Mouse (Mus musculus): ENCODE data around the gene Pou6f2. TPM values are rescaled to one million over a fixed set of nuclear protein-coding genes. Genes with fewer than 3 reads are reported as not detected.

Pou6f2 gene
- polyA plus RNA-seq, 2 experiments, result not detected

- DNase-seq (ENCODE audit: low read depth in 3 of 3, low spot score in 3 of 3) (no peak), ATAC-seq (ENCODE audit: insufficient read depth) (no peak)
- Histone ChIP-seq H3K27me3 (ENCODE audit: control insufficient read depth, insufficient read depth, low read length) (no peaks in the 10 kb centered on the region), H3K9ac (replicated peaks) (no peak overlapping the region), H3K36me3 (replicated peaks; ENCODE audit: control insufficient read depth, insufficient read depth, low read depth) (no peaks in the 10 kb centered on the region), H3K9me3 (ENCODE audit: control insufficient read depth, low read length) (no peaks in the 10 kb centered on the region), H3K4me2 (ENCODE audit: low read depth) (no peak overlapping the region), H3K4me1 (replicated peaks; ENCODE audit: control insufficient read depth in 2 of 2, insufficient read depth in 2 of 2, low read length in 1 of 2) (0 out of 4 replicates have a peak, but pooled peaks cover 0 to 2% of the 10 kb centered on the region in 2 experiments), H3K27ac (no peak overlapping the region), H3K4me3 (ENCODE audit: insufficient read depth in 1 of 2, low read depth in 2 of 2, low read length in 2 of 2) (no peak overlapping the region)
- 27% methylated on average over 3 of the region's 3 CpGs for WGBS (ENCODE audit: insufficient replicate concordance)
- TF ChIP-seq CTCF (IDR thresholded peaks at IDR 0.05; ENCODE audit: low read depth) (no peak), EP300 (IDR thresholded peaks at IDR 0.05; ENCODE audit: low read depth) (no peak)
Observed at GRCm38 (mm10) chr13:18173021-18173420, 224.5 kb downstream of the Pou6f2 start.

DNA sequence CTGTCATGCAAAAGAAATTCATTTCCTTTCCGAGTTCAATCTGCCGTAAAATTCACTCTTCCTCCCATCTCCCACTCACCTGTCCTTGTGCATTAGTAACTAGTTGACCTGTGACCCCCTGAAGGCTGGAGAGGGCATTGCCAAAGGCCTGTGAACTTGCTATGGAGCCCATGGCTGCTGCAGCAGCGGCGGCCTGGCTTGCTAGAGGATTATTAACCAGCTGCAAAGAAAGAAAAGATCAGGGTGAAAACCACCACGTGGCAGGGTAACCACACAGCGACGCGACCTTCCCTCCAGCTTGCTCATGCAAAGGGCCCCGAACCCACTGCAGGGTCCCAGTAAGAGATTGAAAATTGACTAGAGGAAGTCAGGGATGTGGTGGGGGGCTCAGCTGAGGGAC is 225.2 kb downstream of the Pou6f2 start:
- Histone ChIP-seq H3K4me2 (ENCODE audit: low read depth) (no peak overlapping the region), H3K27ac (no peak overlapping the region), H3K9me3 (ENCODE audit: control insufficient read depth, low read length) (no peaks in the 10 kb centered on the region), H3K36me3 (replicated peaks; ENCODE audit: control insufficient read depth, insufficient read depth, low read depth) (no peaks in the 10 kb centered on the region), H3K9ac (replicated peaks) (no peak overlapping the region), H3K4me3 (ENCODE audit: insufficient read depth in 1 of 2, low read depth in 2 of 2, low read length in 2 of 2) (no peak overlapping the region), H3K4me1 (replicated peaks; ENCODE audit: control insufficient read depth in 2 of 2, insufficient read depth in 2 of 2, low read length in 1 of 2) (0 out of 4 replicates have a peak, but pooled peaks cover 0 to 2% of the 10 kb centered on the region in 2 experiments), H3K27me3 (ENCODE audit: control insufficient read depth, insufficient read depth, low read length) (no peaks in the 10 kb centered on the region)
- no peak for ATAC-seq (ENCODE audit: insufficient read depth)
- no peak for DNase-seq (ENCODE audit: low read depth in 3 of 3, low spot score in 3 of 3)
- TF ChIP-seq EP300 (IDR thresholded peaks at IDR 0.05; ENCODE audit: low read depth), result no peak
- no peak for TF ChIP-seq CTCF (IDR thresholded peaks at IDR 0.05; ENCODE audit: low read depth)
- 34% methylated on average over 9 of the region's 9 CpGs for WGBS (ENCODE audit: insufficient replicate concordance)

DNA sequence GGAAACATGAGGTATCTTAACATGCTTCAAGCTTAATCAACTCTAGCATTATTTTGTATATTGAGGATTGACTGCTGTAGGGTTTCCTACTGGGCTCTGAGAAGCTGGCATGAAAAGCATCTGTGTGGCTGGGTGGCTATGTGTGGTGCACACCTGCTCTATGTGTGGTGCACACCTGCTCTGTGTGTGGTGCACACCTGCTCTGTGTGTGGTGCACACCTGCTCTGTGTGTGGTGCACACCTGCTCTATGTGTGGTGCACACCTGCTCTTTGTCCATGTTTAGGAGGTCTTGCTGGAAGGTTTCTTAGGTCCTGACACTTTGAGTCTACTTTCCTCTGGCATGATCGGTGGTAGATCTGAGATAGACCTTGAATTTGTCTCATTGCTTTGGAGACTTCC is 233.3 kb downstream of the Pou6f2 start:
- 69% methylated on average over 1 of the region's 1 CpGs for WGBS (ENCODE audit: insufficient replicate concordance)

DNA sequence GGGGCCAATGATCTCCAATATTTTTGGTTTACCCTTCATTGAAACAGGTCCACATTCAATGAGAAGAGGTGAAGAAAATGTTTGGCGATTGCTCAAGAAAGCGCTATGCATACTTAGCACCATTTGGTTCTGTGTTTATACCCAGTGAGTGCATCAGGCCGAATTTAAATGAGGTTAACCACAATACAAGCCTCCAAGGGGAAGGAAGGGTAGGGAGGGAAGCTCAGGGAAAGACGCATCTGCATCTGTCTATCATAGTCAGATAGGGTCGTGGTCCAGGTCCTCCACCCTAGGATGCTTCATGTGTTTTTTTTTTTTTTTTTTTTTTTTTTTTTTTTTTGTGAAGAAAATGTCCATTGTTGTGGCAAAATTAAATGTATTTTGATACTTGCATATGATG is 236.9 kb downstream of the Pou6f2 start:
- Histone ChIP-seq H3K4me3 (ENCODE audit: insufficient read depth in 1 of 2, low read depth in 2 of 2, low read length in 2 of 2) (no peak overlapping the region), H3K9me3 (ENCODE audit: control insufficient read depth, low read length) (no peaks in the 10 kb centered on the region), H3K27ac (no peak overlapping the region), H3K4me1 (replicated peaks; ENCODE audit: control insufficient read depth in 2 of 2, insufficient read depth in 2 of 2, low read length in 1 of 2) (no peaks in the 10 kb centered on the region), H3K4me2 (ENCODE audit: low read depth) (no peak overlapping the region), H3K36me3 (replicated peaks; ENCODE audit: control insufficient read depth, insufficient read depth, low read depth) (no peaks in the 10 kb centered on the region), H3K27me3 (ENCODE audit: control insufficient read depth, insufficient read depth, low read length) (no peaks in the 10 kb centered on the region), H3K9ac (replicated peaks) (no peak overlapping the region)
- TF ChIP-seq EP300 (IDR thresholded peaks at IDR 0.05; ENCODE audit: low read depth) (no peak), CTCF (IDR thresholded peaks at IDR 0.05; ENCODE audit: low read depth) (no peak)
- ATAC-seq (ENCODE audit: insufficient read depth) (no peak), DNase-seq (ENCODE audit: low read depth in 3 of 3, low spot score in 3 of 3) (no peak)
- 37% methylated on average over 5 of the region's 5 CpGs for WGBS (ENCODE audit: insufficient replicate concordance)

More for the DNA sequence above, 233.3 kb downstream of the Pou6f2 start:
- H3K4me3 ChIP-seq (ENCODE audit: insufficient read depth in 1 of 2, low read depth in 2 of 2, low read length in 2 of 2), result no peak overlapping the region
- DNase-seq (ENCODE audit: low read depth in 3 of 3, low spot score in 3 of 3), result no peak
- no peaks in the 10 kb centered on the region for H3K27me3 ChIP-seq (ENCODE audit: control insufficient read depth, insufficient read depth, low read length)
- no peak for TF ChIP-seq CTCF (IDR thresholded peaks at IDR 0.05; ENCODE audit: low read depth)
- TF ChIP-seq EP300 (IDR thresholded peaks at IDR 0.05; ENCODE audit: low read depth), result no peak
- no peak overlapping the region for H3K9ac ChIP-seq (replicated peaks)
- H3K27ac ChIP-seq, result no peak overlapping the region
- no peaks in the 10 kb centered on the region for H3K4me1 ChIP-seq (replicated peaks; ENCODE audit: control insufficient read depth in 2 of 2, insufficient read depth in 2 of 2, low read length in 1 of 2)
- no peaks in the 10 kb centered on the region for H3K9me3 ChIP-seq (ENCODE audit: control insufficient read depth, low read length)
- ATAC-seq (ENCODE audit: insufficient read depth), result no peak
- H3K4me2 ChIP-seq (ENCODE audit: low read depth), result no peak overlapping the region
- no peaks in the 10 kb centered on the region for H3K36me3 ChIP-seq (replicated peaks; ENCODE audit: control insufficient read depth, insufficient read depth, low read depth)

DNA sequence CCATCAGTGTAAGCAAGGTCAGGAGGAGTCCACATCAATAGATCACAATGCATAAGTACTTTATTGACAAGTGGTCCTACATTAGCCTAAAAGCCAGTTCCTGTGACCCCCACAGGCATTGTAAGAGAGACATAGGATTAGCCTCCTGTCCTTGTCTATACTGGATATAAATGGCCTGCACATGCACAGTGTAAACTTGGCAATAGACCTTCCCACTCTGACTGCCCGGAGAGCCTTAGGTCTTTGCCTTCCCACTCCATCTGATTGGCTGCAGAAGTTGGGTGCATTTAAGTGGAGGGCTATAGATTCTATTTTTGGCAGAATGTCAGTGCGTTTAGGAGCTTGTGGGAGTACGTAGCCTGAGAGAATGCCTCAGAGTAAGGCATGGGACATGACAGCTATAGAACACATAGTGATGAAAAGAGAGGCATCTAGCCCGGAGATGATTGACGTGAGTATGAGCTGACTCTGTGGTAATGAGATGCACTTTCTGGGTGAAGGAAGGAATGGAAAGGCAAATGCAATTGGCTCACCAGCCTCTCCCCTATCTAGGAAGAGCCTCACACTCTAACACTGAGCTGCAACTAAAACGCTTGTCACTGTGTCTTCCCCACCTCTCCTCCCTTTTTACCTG is 243.4 kb downstream of the Pou6f2 start:
- ATAC-seq (ENCODE audit: insufficient read depth) (no peak), DNase-seq (ENCODE audit: low read depth in 3 of 3, low spot score in 3 of 3) (no peak)
- Histone ChIP-seq H3K9ac (replicated peaks) (no peak overlapping the region), H3K36me3 (replicated peaks; ENCODE audit: control insufficient read depth, insufficient read depth, low read depth) (no peaks in the 10 kb centered on the region), H3K4me2 (ENCODE audit: low read depth) (no peak overlapping the region), H3K27me3 (ENCODE audit: control insufficient read depth, insufficient read depth, low read length) (no peaks in the 10 kb centered on the region), H3K4me1 (replicated peaks; ENCODE audit: control insufficient read depth in 2 of 2, insufficient read depth in 2 of 2, low read length in 1 of 2) (no peaks in the 10 kb centered on the region), H3K9me3 (ENCODE audit: control insufficient read depth, low read length) (no peaks in the 10 kb centered on the region), H3K4me3 (ENCODE audit: insufficient read depth in 1 of 2, low read depth in 2 of 2, low read length in 2 of 2) (no peak overlapping the region), H3K27ac (no peak overlapping the region)
- TF ChIP-seq EP300 (IDR thresholded peaks at IDR 0.05; ENCODE audit: low read depth), result no peak
- TF ChIP-seq CTCF (IDR thresholded peaks at IDR 0.05; ENCODE audit: low read depth), result no peak
- WGBS (ENCODE audit: insufficient replicate concordance), result 61% methylated on average over 6 of the region's 6 CpGs

Data from liver, embryonic 14.5 days (tissue).